Mouse (Mus musculus): Measurements from ENCODE around the gene Usp6nl. TPM values are rescaled to one million over a fixed set of nuclear protein-coding genes. Genes with fewer than 3 reads are reported as not detected.
A peak's percentile ranks its signal among the peaks of the same experiment; 100 is the strongest.

The Usp6nl gene
- polyA plus RNA-seq, 1 experiment: not detected

- 25% methylated on average over 10 of the region's 10 CpGs for WGBS
- H3K4me3 ChIP-seq (ENCODE audit: insufficient read depth, low read depth, low read length): no peak overlapping the region
- H3K4me1 ChIP-seq (ENCODE audit: control insufficient read depth, insufficient read depth, low read length): peaks cover 3% of the 10 kb centered on the region; the same call in 1 of the 2 replicates
- H3K27ac ChIP-seq (ENCODE audit: insufficient read depth, low read depth, low read length): no peak overlapping the region
- TF ChIP-seq CTCF (IDR thresholded peaks at IDR 0.05; ENCODE audit: insufficient read depth, low read depth, low read length) (no peak), POLR2A (IDR thresholded peaks at IDR 0.05; ENCODE audit: insufficient read depth, low read depth, low read length) (no peak)
These were observed 141.6 kb downstream of the Usp6nl start for GRCm38 (mm10) chr2:6463772-6464661.

- H3K4me3 ChIP-seq (ENCODE audit: insufficient read depth, low read depth, low read length): no peak overlapping the region
- 89% methylated on average over 6 of the region's 6 CpGs for WGBS
- TF ChIP-seq POLR2A (IDR thresholded peaks at IDR 0.05; ENCODE audit: insufficient read depth, low read depth, low read length) (no peak), CTCF (IDR thresholded peaks at IDR 0.05; ENCODE audit: insufficient read depth, low read depth, low read length) (no peak)
- H3K27ac ChIP-seq (ENCODE audit: insufficient read depth, low read depth, low read length): no peak overlapping the region
- H3K4me1 ChIP-seq (ENCODE audit: control insufficient read depth, insufficient read depth, low read length): peaks cover 3% of the 10 kb centered on the region; the same call in 1 of the 2 replicates
These were observed 143.9 kb downstream of the Usp6nl start for GRCm38 (mm10) chr2:6466396-6466795.

DNA sequence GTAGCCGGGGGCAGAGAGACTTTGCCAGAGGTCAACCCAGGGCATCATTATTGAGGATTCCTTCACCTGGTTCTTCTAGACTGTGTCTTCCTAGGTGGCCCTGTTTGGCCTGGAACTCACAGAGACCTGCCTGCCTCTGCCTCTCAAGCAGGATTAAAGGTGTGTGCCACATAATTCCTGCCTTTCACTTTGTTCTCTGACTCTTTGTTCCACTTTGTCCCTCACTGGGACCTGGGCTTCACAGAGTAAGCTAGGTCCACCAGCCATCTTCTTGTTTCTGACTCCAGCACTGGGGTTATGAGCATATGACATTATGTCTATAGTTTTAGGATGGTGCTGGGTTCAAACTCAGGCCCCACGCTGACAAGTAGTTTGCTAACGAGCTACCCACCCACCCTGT, 144.9 kb downstream of the Usp6nl start:
- WGBS: 97% methylated on average over 3 of the region's 3 CpGs
- Histone ChIP-seq H3K27ac (ENCODE audit: insufficient read depth, low read depth, low read length) (no peak overlapping the region), H3K4me1 (ENCODE audit: control insufficient read depth, insufficient read depth, low read length) (peaks cover 3% of the 10 kb centered on the region; the same call in 1 of the 2 replicates), H3K4me3 (ENCODE audit: insufficient read depth, low read depth, low read length) (no peak overlapping the region)
- TF ChIP-seq POLR2A (IDR thresholded peaks at IDR 0.05; ENCODE audit: insufficient read depth, low read depth, low read length) (no peak), CTCF (IDR thresholded peaks at IDR 0.05; ENCODE audit: insufficient read depth, low read depth, low read length) (no peak)

DNA sequence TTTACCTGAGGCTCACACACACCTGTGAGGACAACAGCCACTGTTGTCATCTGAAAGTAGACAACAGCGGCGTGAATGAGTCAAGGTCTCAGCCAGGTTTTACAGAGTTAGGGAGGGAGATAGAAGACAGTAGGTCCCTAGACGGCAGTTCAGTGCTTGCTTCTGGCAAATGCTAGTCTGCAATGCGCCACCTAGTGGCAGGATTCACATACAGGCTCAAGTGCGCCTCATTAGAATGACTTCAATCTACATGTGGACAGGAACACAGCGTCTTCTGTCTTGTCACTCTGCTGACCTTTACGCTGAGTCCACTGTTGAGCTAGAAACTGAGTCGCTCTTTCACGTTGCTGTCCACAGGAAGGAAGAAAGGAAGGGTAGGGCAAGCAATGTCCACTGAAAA, 146.7 kb downstream of the Usp6nl start:
- peaks cover 3% of the 10 kb centered on the region; the same call in 1 of the 2 replicates for H3K4me1 ChIP-seq (ENCODE audit: control insufficient read depth, insufficient read depth, low read length)
- no peak overlapping the region for H3K4me3 ChIP-seq (ENCODE audit: insufficient read depth, low read depth, low read length)
- TF ChIP-seq CTCF (IDR thresholded peaks at IDR 0.05; ENCODE audit: insufficient read depth, low read depth, low read length) (0 out of 2 replicates have a peak, but pooled peaks have one; percentile 25), POLR2A (IDR thresholded peaks at IDR 0.05; ENCODE audit: insufficient read depth, low read depth, low read length) (no peak)
- 51% methylated on average over 9 of the region's 9 CpGs for WGBS
- no peak overlapping the region for H3K27ac ChIP-seq (ENCODE audit: insufficient read depth, low read depth, low read length)

GRCm38 (mm10) chr2:6471110-6471611, 148.7 kb downstream of the Usp6nl start:
- no peak overlapping the region for H3K27ac ChIP-seq (ENCODE audit: insufficient read depth, low read depth, low read length)
- TF ChIP-seq POLR2A (IDR thresholded peaks at IDR 0.05; ENCODE audit: insufficient read depth, low read depth, low read length) (no peak), CTCF (IDR thresholded peaks at IDR 0.05; ENCODE audit: insufficient read depth, low read depth, low read length) (no peak)
- H3K4me1 ChIP-seq (ENCODE audit: control insufficient read depth, insufficient read depth, low read length): no peaks in the 10 kb centered on the region; the same call in 1 of the 2 replicates
- no peak overlapping the region for H3K4me3 ChIP-seq (ENCODE audit: insufficient read depth, low read depth, low read length)
- WGBS: 73% methylated on average over 4 of the region's 4 CpGs

DNA sequence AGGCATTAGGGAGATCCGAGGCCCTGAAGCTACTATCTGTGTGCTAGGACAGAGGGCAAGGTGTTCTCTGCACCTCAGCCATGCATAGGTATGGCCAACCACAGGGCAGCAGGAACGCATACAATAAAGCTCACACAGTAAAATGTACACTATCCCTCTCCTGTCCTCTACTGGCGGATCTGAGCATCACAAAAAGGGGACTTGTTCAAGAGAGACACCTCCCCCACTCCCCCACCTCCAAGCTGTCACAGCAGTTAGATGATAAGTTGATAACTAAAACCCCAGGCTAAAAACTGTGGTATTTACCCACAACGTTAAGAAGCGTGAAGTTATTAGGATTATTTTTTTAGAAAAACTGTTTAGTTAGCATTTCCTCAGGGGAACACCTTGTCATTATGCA, 151.4 kb downstream of the Usp6nl start:
- H3K4me1 ChIP-seq (ENCODE audit: control insufficient read depth, insufficient read depth, low read length): peaks cover 9% of the 10 kb centered on the region
- WGBS: 86% methylated on average over 5 of the region's 5 CpGs
- no peak overlapping the region for H3K27ac ChIP-seq (ENCODE audit: insufficient read depth, low read depth, low read length)
- H3K4me3 ChIP-seq (ENCODE audit: insufficient read depth, low read depth, low read length): no peak overlapping the region
- TF ChIP-seq POLR2A (IDR thresholded peaks at IDR 0.05; ENCODE audit: insufficient read depth, low read depth, low read length) (no peak), CTCF (IDR thresholded peaks at IDR 0.05; ENCODE audit: insufficient read depth, low read depth, low read length) (no peak)

DNA sequence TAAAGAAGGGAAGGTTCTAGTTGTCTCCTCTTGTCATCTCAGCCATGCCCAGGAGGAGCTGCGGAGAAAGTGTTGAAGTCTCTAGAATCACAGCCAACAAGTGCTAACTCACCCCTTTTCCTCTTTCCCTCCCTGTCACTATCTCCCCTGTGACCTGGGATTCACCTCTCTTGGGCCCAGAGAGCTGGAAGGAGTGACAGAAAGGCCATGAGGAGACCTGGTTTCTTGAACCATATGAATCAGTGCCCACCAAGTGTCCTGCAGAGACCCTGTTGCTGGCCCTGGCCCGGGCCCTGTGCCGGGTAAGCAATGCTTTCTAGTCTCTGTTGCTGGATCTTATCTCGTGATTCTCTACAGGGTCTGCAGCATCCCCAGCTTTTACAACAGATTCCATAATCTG, 155.4 kb downstream of the Usp6nl start:
- H3K27ac ChIP-seq (ENCODE audit: insufficient read depth, low read depth, low read length): no peak overlapping the region; the same call in 1 of the 2 replicates
- no peak overlapping the region for H3K4me3 ChIP-seq (ENCODE audit: insufficient read depth, low read depth, low read length)
- H3K4me1 ChIP-seq (ENCODE audit: control insufficient read depth, insufficient read depth, low read length): peaks cover 22% of the 10 kb centered on the region
- TF ChIP-seq CTCF (IDR thresholded peaks at IDR 0.05; ENCODE audit: insufficient read depth, low read depth, low read length) (no peak), POLR2A (IDR thresholded peaks at IDR 0.05; ENCODE audit: insufficient read depth, low read depth, low read length) (no peak)
- 80% methylated on average over 4 of the region's 4 CpGs for WGBS

DNA sequence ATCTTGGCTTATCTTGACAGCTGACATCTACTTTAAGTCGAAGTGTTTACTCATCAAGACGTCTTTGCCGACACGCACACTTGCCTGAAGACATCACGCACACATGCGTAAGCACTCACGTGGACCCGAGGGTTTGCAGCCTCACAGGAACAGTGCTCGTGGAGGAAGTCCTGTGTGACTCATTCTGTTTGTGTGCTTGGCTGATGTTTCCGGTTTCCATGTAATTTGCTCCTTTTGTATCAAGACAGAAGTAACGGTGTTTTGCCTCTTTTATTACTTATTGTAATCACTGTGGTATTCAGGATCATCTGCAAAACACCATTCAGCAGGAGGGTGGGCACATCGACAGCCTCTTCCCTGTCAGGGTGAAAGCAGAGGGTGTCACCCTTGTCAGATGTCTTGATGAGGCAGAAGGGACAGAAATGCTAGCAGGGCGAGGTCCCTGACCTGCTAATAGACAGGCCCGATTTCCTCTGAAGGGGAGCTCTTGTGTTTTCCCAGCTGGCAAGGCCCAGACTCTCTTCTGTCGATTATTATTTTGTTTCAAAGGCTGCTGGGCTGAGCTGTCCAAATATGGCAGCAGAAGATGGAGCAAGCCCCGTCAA, 156.0 kb downstream of the Usp6nl start:
- WGBS: 22% methylated on average over 16 of the region's 16 CpGs
- TF ChIP-seq POLR2A (IDR thresholded peaks at IDR 0.05; ENCODE audit: insufficient read depth, low read depth, low read length): no peak
- TF ChIP-seq CTCF (IDR thresholded peaks at IDR 0.05; ENCODE audit: insufficient read depth, low read depth, low read length): no peak
- H3K4me1 ChIP-seq (ENCODE audit: control insufficient read depth, insufficient read depth, low read length): peaks cover 23% of the 10 kb centered on the region
- H3K4me3 ChIP-seq (ENCODE audit: insufficient read depth, low read depth, low read length): no peak overlapping the region
- H3K27ac ChIP-seq (ENCODE audit: insufficient read depth, low read depth, low read length): peak overlapping the region; percentile 78

- Histone ChIP-seq H3K4me3 (ENCODE audit: insufficient read depth, low read depth, low read length) (no peak overlapping the region), H3K27ac (ENCODE audit: insufficient read depth, low read depth, low read length) (peak overlapping the region; percentile 78), H3K4me1 (ENCODE audit: control insufficient read depth, insufficient read depth, low read length) (peaks cover 28% of the 10 kb centered on the region)
- TF ChIP-seq CTCF (IDR thresholded peaks at IDR 0.05; ENCODE audit: insufficient read depth, low read depth, low read length) (no peak), POLR2A (IDR thresholded peaks at IDR 0.05; ENCODE audit: insufficient read depth, low read depth, low read length) (no peak)
- 16% methylated on average over 13 of the region's 13 CpGs for WGBS
These were observed 156.5 kb downstream of the Usp6nl start for GRCm38 (mm10) chr2:6478966-6479391.
